Mouse (Mus musculus): ENCODE data around the gene Aplp2. TPM values are rescaled to one million over a fixed set of nuclear protein-coding genes. Genes with fewer than 3 reads are reported as not detected.

The Aplp2 gene
- polyA plus RNA-seq, 1 experiment from 2014 or later, result 271 TPM

Other genes with a start within 250 kb of the Aplp2 start
- 4.2 and 7.1 TPM in 2 replicates for gene Zbtb44, start 181.2 kb downstream of the Aplp2 start, polyA plus RNA-seq (2014; fragmentation: Nextera tagmentation; extraction: Ambion mirVana)
- gene St14, start 80.0 kb downstream of the Aplp2 start, polyA plus RNA-seq (2014; fragmentation: Nextera tagmentation; extraction: Ambion mirVana), result 0.63 and 0.96 TPM in 2 replicates
- gene Prdm10, start 68.7 kb upstream of the Aplp2 start, polyA plus RNA-seq (2014; fragmentation: Nextera tagmentation; extraction: Ambion mirVana), result 4.7 and 5.5 TPM in 2 replicates
- 12.7 and 21.1 TPM in 2 replicates for gene Nfrkb, start 174.4 kb upstream of the Aplp2 start, polyA plus RNA-seq (2014; fragmentation: Nextera tagmentation; extraction: Ambion mirVana)

Measured in heart, embryonic 11.5 days (tissue).